Mouse (Mus musculus) embryo, embryonic 11 days (tissue): ENCODE results near the gene Cyp11a1.

Source experiments
- DNase-seq: peaks from one replicate; pipeline ENCODE4 v3.0.0-alpha.2; 2015

Gene Cyp11a1

GRCm38 (mm10) chr9:58009588-58009987 is 3.4 kb downstream of the Cyp11a1 start:
- DNase-seq: peak; percentile 35

- peak; percentile 59 for DNase-seq
Measured at GRCm38 (mm10) chr9:58011027-58011426, 4.8 kb downstream of the Cyp11a1 start.

GRCm38 (mm10) chr9:58011552-58011951 is 5.3 kb downstream of the Cyp11a1 start:
- DNase-seq: no peak

GRCm38 (mm10) chr9:58012486-58012885 is 6.3 kb downstream of the Cyp11a1 start:
- DNase-seq: no peak

- no peak for DNase-seq
Measured at GRCm38 (mm10) chr9:58012935-58013334, 6.7 kb downstream of the Cyp11a1 start.

- no peak for DNase-seq
Measured at GRCm38 (mm10) chr9:58014393-58015160, 8.4 kb downstream of the Cyp11a1 start.

GRCm38 (mm10) chr9:58015856-58016255 is 9.6 kb downstream of the Cyp11a1 start:
- no peak for DNase-seq

GRCm38 (mm10) chr9:58016962-58017361 is 10.8 kb downstream of the Cyp11a1 start:
- no peak for DNase-seq

- DNase-seq: no peak
Measured at GRCm38 (mm10) chr9:58018385-58018784, 12.2 kb downstream of the Cyp11a1 start.

- no peak for DNase-seq
Measured at GRCm38 (mm10) chr9:58025995-58026394, 19.8 kb downstream of the Cyp11a1 start.

GRCm38 (mm10) chr9:58027426-58028180 is 21.4 kb downstream of the Cyp11a1 start:
- no peak for DNase-seq

- no peak for DNase-seq
Measured at GRCm38 (mm10) chr9:58028841-58029240, 22.6 kb downstream of the Cyp11a1 start.

GRCm38 (mm10) chr9:58029635-58030034 is 23.4 kb downstream of the Cyp11a1 start:
- DNase-seq: no peak

- DNase-seq: no peak
Measured at GRCm38 (mm10) chr9:58031895-58032294, 25.7 kb downstream of the Cyp11a1 start.

GRCm38 (mm10) chr9:58035519-58035918 is 29.3 kb downstream of the Cyp11a1 start:
- no peak for DNase-seq

GRCm38 (mm10) chr9:58035951-58036698 is 29.9 kb downstream of the Cyp11a1 start:
- DNase-seq: no peak

- DNase-seq: no peak
Measured at GRCm38 (mm10) chr9:58036961-58037360, 30.8 kb downstream of the Cyp11a1 start.

GRCm38 (mm10) chr9:58038500-58039168 is 32.4 kb downstream of the Cyp11a1 start:
- peak; percentile 91 for DNase-seq

- no peak for DNase-seq
Measured at GRCm38 (mm10) chr9:58040977-58041376, 34.8 kb downstream of the Cyp11a1 start.

GRCm38 (mm10) chr9:58042391-58042790 is 36.2 kb downstream of the Cyp11a1 start:
- no peak for DNase-seq

- DNase-seq: no peak
Measured at GRCm38 (mm10) chr9:58043496-58044017, 37.3 kb downstream of the Cyp11a1 start.

- DNase-seq: peak; percentile 44
Measured at GRCm38 (mm10) chr9:58044828-58045227, 38.6 kb downstream of the Cyp11a1 start.

GRCm38 (mm10) chr9:58045646-58046045 is 39.4 kb downstream of the Cyp11a1 start:
- peak; percentile 44 for DNase-seq
